9 mouse cellular contexts compared by ENCODE assay signal in the genomic region with DNA sequence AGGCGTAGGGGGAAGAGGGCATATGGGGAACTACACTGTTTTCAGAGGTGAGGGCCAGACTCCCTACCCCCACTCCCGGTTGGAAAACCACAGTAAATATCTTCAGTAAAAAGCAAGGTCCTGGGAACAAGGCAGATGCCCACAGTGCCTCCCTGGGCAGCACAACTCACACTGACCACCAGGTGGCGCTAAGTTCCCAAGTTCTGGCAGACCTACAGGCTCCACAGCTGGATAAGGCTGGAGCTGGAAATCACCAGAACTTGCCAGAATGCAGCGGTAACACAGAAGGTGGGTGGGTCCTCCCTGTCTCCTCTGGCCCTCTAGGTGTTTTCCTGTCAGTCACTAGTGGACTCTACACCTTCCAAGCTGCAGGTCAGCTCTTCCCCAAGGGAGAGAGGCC. TPM values are rescaled to one million over a fixed set of nuclear protein-coding genes. Genes with fewer than 3 reads are reported as not detected.
DNase-seq lines count a peak whose midpoint lies in the region; ATAC-seq and TF ChIP-seq lines count a peak whose summit lies in the region.
"Had no signal": no experiment of that assay in that cellular context is flagged by ENCODE, and none has a peak within 500 bp of the region (broad histone marks: within the 10 kb centered on the region; RNA-seq: fewer than 3 reads in every experiment).

No protein-coding gene starts in this region.

- ATAC-seq in forebrain, embryonic 15.5 days (replicated peaks), result peak; percentile 77; the same call in 1 of the 2 replicates
- peak; percentile 50; the same call in 1 of the 2 replicates for ATAC-seq in neutrophil, adult 5-6 weeks (ENCODE audit: extremely low read depth, insufficient number of reproducible peaks, low FRiP score, poor library complexity, severe bottlenecking)

- H3K36me3 ChIP-seq in E14TG2a.4 (ENCODE audit: insufficient read depth, low read length), result peaks cover 37% of the 10 kb centered on the region
- H3K36me3 ChIP-seq in forebrain, embryonic 15.5 days, result no peaks in the 10 kb centered on the region

- peak; percentile 86 for DNase-seq in c-Kit-positive CD71-positive TER-119-positive erythroid progenitor cells, embryonic 14.5 days (ENCODE audit: low spot score)
- peak; percentile 92 to 94 for DNase-seq in heart, postnatal 36 days
- DNase-seq in layer of hippocampus, adult 18-20 months (ENCODE audit: low spot score in 2 of 2), result peak; percentile 76 to 92
- peak; percentile 85 to 91 for DNase-seq in lung, adult 18-20 months
- DNase-seq in testis, postnatal 14 days (ENCODE audit: low spot score), result peak; percentile 80

- no peaks in the 10 kb centered on the region for H3K27me3 ChIP-seq in E14TG2a.4 (ENCODE audit: insufficient read depth, low read length)
- no peaks in the 10 kb centered on the region for H3K27me3 ChIP-seq in forebrain, embryonic 15.5 days

- H3K4me2 ChIP-seq in forebrain, embryonic 15.5 days (replicated peaks), result no peak overlapping the region

- intact Hi-C loops in heart, postnatal 36 days (cut with DNase I), result loop anchor here (1.0 to 10.0 kb wide), 3 partner anchors 130 to 279 kb away; no protein-coding TSS in a partner anchor

- TF ChIP-seq CTCF in E14TG2a.4 (conservative IDR thresholded peaks at IDR 0.05; ENCODE audit: low read length), result peak; percentile 94

- no peak overlapping the region for H3K9ac ChIP-seq in forebrain, embryonic 15.5 days (replicated peaks)

- H3K27ac ChIP-seq in forebrain, embryonic 15.5 days (replicated peaks), result no peak overlapping the region
- H3K27ac ChIP-seq: macrophage had no signal

- H3K4me1 ChIP-seq in E14TG2a.4 (replicated peaks; ENCODE audit: low read depth, low read length), result peaks cover 88% of the 10 kb centered on the region
- H3K4me1 ChIP-seq in forebrain, embryonic 15.5 days, result peaks cover 17% of the 10 kb centered on the region

- 9% methylated on average over 4 of the region's 4 CpGs for WGBS in forebrain, embryonic 15.5 days

- no peaks in the 10 kb centered on the region for H3K9me3 ChIP-seq in E14TG2a.4 (ENCODE audit: low read length)
- H3K9me3 ChIP-seq in forebrain, embryonic 15.5 days, result no peaks in the 10 kb centered on the region

- H3K4me3 ChIP-seq in E14TG2a.4 (replicated peaks; ENCODE audit: low read length), result no peak overlapping the region; the same call in 1 of the 2 replicates
- H3K4me3 ChIP-seq in forebrain, embryonic 15.5 days, result no peak overlapping the region

RNA-seq across cellular contexts. Expression of a gene that starts 24.9 kb away (rescaled TPM):
- 3.6 TPM in 2 replicates for polyA plus RNA-seq in forebrain, embryonic 15.5 days (2015; fragmentation: Nextera tagmentation; extraction: Ambion mirVana)
- 10 to 100 TPM; 13.2 to 16.6 TPM for total RNA-seq in heart, postnatal 36 days (2021)
- 10 to 100 TPM; 62.3 to 62.7 TPM for total RNA-seq in layer of hippocampus, adult 18-20 months (2021)
- total RNA-seq in neutrophil, adult 5-6 weeks (2017), result 109 and 121 TPM in 2 replicates

RNA-seq across cellular contexts. Expression of a gene that starts 54.6 kb away (rescaled TPM):
- polyA plus RNA-seq in forebrain, embryonic 15.5 days (2015; fragmentation: Nextera tagmentation; extraction: Ambion mirVana), result 6.6 TPM in 2 replicates
- 1 to 10 TPM; 7.7 to 7.8 TPM for total RNA-seq in heart, postnatal 36 days (2021)
- 1 to 10 TPM; 4.3 to 4.4 TPM for total RNA-seq in layer of hippocampus, adult 18-20 months (2021)
- total RNA-seq in neutrophil, adult 5-6 weeks (2017), result 473 and 531 TPM in 2 replicates

Comparison
In these comparisons a context has a peak if more than half of its experiments do, and no peak if none do; other contexts are left out.
1. RNA of a gene that starts 54.6 kb away (total RNA-seq): 473 to 531 TPM in neutrophil, adult 5-6 weeks; 7.7 to 7.8 TPM in heart, postnatal 36 days and 4.3 to 4.4 TPM in layer of hippocampus, adult 18-20 months; every median in the first group is over 10 times any median in the second.
2. Peak in every context shown above with its lines, with median percentiles within 50 percentile points of each other: DNase-seq.